Mouse (Mus musculus) hindbrain, postnatal 0 days (tissue): ENCODE results near the gene Ppp2r2c. TPM values are rescaled to one million over a fixed set of nuclear protein-coding genes. Genes with fewer than 3 reads are reported as not detected.

Source experiments
- ATAC-seq: fragments of 200-750 bp; cut with Nextera tagmentation; 2 replicates; pipeline ENCODE4 v1.8.0; 2017; ENCODE audit warnings: mild to moderate bottlenecking, moderate TSS enrichment, moderate library complexity
- DNase-seq: peaks from one replicate; pipeline ENCODE4 v3.0.0-alpha.2; 2015; ENCODE audit warnings: low spot score
- H3K27ac ChIP-seq: fragments of 300-500 bp; sonication (generic); 2 replicates; pipeline ENCODE4 v1.5.1; 2014; ENCODE audit warnings: mild to moderate bottlenecking
- H3K27me3 ChIP-seq: fragments of 300-500 bp; sonication (generic); 2 replicates; pipeline ENCODE4 v1.6.1; 2014; ENCODE audit warnings: low read length, mixed read lengths; ENCODE audit not compliant: insufficient read depth
- H3K36me3 ChIP-seq: fragments of 300-500 bp; sonication (generic); 2 replicates; pipeline ENCODE4 v1.6.1; 2014; ENCODE audit warnings: low read length, mixed read lengths; ENCODE audit not compliant: insufficient read depth
- H3K4me1 ChIP-seq: fragments of 300-500 bp; sonication (generic); 2 replicates; pipeline ENCODE4 v1.6.1; 2014; ENCODE audit warnings: antibody characterized with exemption, low read length, mixed read lengths; ENCODE audit not compliant: insufficient read depth
- H3K4me2 ChIP-seq: fragments of 300-500 bp; sonication (generic); 2 replicates; pipeline ENCODE4 v1.6.1; 2014; ENCODE audit warnings: low read depth, mild to moderate bottlenecking, low read length, moderate library complexity, mixed read lengths
- H3K4me3 ChIP-seq: fragments of 300-500 bp; sonication (generic); 2 replicates; pipeline ENCODE4 v1.5.1; 2014; ENCODE audit warnings: low read length
- H3K9ac ChIP-seq: fragments of 300-500 bp; sonication (generic); replicated peaks from 2 replicates; pipeline ENCODE4 v1.6.1; 2014; ENCODE audit warnings: mild to moderate bottlenecking, low read length, moderate library complexity, mixed read lengths
- H3K9me3 ChIP-seq: fragments of 300-500 bp; sonication (generic); 2 replicates; pipeline ENCODE4 v1.6.1; 2016; ENCODE audit warnings: low read length, mixed read lengths
- CTCF ChIP-seq: IDR thresholded peaks from 2 replicates; pipeline ENCODE4 v1.5.1; 2016; ENCODE audit warnings: antibody characterized with exemption, control low read depth, low read depth
- WGBS: fragments of 180-500 bp; shearing (Covaris S2); extraction: QIAGEN DNeasy Blood & Tissue Kit; methylation state at CpG from one replicate; pipeline ENCODE4 v1.1.7; 2014; 5-methylcytosine and 5-hydroxymethylcytosine counted together
- polyA plus RNA-seq: library from polyadenylated mRNA; unstranded; fragments of >200 nt; fragmentation: Nextera tagmentation; extraction: Ambion mirVana; gene quantifications from 2 replicates; pipeline ENCODE4 v1.2.1, GENCODE M21; 2015
- total RNA-seq: library from RNA; depleted of rRNA; stranded (reverse); fragments of >200 nt; gene quantifications from 2 replicates; pipeline ENCODE4 v1.2.3, GENCODE M21; 2014

Ppp2r2c gene
- total and polyA plus RNA-seq, 2 experiments from 2014 or later = 103 to 263 TPM

GRCm38 (mm10) chr5:36909545-36909944 is 41.2 kb downstream of the Ppp2r2c start:
- no peak overlapping the region for H3K27ac ChIP-seq
- H3K4me2 ChIP-seq = no peak overlapping the region
- ATAC-seq = no peak
- no peaks in the 10 kb centered on the region for H3K9me3 ChIP-seq
- DNase-seq = no peak
- no peaks in the 10 kb centered on the region for H3K27me3 ChIP-seq
- WGBS = 85% methylated on average over 21 of the region's 21 CpGs
- H3K9ac ChIP-seq = no peak overlapping the region
- TF ChIP-seq CTCF = no peak
- no peaks in the 10 kb centered on the region for H3K36me3 ChIP-seq
- H3K4me1 ChIP-seq = peaks cover 24% of the 10 kb centered on the region
- no peak overlapping the region for H3K4me3 ChIP-seq

- peak; percentile 74 for ATAC-seq
- peak overlapping the region; percentile 54 for H3K27ac ChIP-seq
- 23% methylated on average over 7 of the region's 7 CpGs for WGBS
- TF ChIP-seq CTCF = peak; percentile 40
- H3K27me3 ChIP-seq = no peaks in the 10 kb centered on the region
- no peak overlapping the region for H3K4me3 ChIP-seq
- DNase-seq = peak; percentile 63
- H3K4me1 ChIP-seq = peaks cover 23% of the 10 kb centered on the region
- no peaks in the 10 kb centered on the region for H3K36me3 ChIP-seq
- no peak overlapping the region for H3K9ac ChIP-seq
- H3K4me2 ChIP-seq = no peak overlapping the region
- no peaks in the 10 kb centered on the region for H3K9me3 ChIP-seq
These were observed 42.7 kb downstream of the Ppp2r2c start for GRCm38 (mm10) chr5:36910980-36911379.

GRCm38 (mm10) chr5:36911759-36912352 is 43.5 kb downstream of the Ppp2r2c start:
- Histone ChIP-seq H3K36me3 (no peaks in the 10 kb centered on the region), H3K4me2 (no peak overlapping the region), H3K9ac (no peak overlapping the region), H3K4me1 (peaks cover 23% of the 10 kb centered on the region), H3K4me3 (no peak overlapping the region), H3K27me3 (no peaks in the 10 kb centered on the region), H3K9me3 (no peaks in the 10 kb centered on the region), H3K27ac (0 out of 2 replicates have a peak overlapping the region, but pooled peaks have one; percentile 36)
- no peak for TF ChIP-seq CTCF
- WGBS = 75% methylated on average over 11 of the region's 11 CpGs
- DNase-seq = no peak
- ATAC-seq = no peak

GRCm38 (mm10) chr5:36912602-36913310 is 44.4 kb downstream of the Ppp2r2c start:
- ATAC-seq = no peak
- no peaks in the 10 kb centered on the region for H3K27me3 ChIP-seq
- H3K9me3 ChIP-seq = no peaks in the 10 kb centered on the region
- H3K36me3 ChIP-seq = no peaks in the 10 kb centered on the region
- peak overlapping the region; percentile 12; the same call in 1 of the 2 replicates for H3K27ac ChIP-seq
- no peak for TF ChIP-seq CTCF
- no peak overlapping the region for H3K9ac ChIP-seq
- H3K4me2 ChIP-seq = no peak overlapping the region
- H3K4me3 ChIP-seq = no peak overlapping the region
- peaks cover 20% of the 10 kb centered on the region for H3K4me1 ChIP-seq
- DNase-seq = no peak
- WGBS = 51% methylated on average over 14 of the region's 14 CpGs

GRCm38 (mm10) chr5:36915256-36915655 is 46.9 kb downstream of the Ppp2r2c start:
- Histone ChIP-seq H3K36me3 (no peaks in the 10 kb centered on the region), H3K27me3 (no peaks in the 10 kb centered on the region), H3K9ac (no peak overlapping the region), H3K4me2 (no peak overlapping the region), H3K9me3 (no peaks in the 10 kb centered on the region), H3K4me3 (no peak overlapping the region), H3K4me1 (peaks cover 27% of the 10 kb centered on the region), H3K27ac (peak overlapping the region; percentile 67; the same call in 1 of the 2 replicates)
- no peak for TF ChIP-seq CTCF
- DNase-seq (peak; percentile 71), ATAC-seq (peak; percentile 66)
- 42% methylated on average over 3 of the region's 3 CpGs for WGBS

- DNase-seq = peak; percentile 64
- Histone ChIP-seq H3K4me3 (no peak overlapping the region), H3K27ac (peak overlapping the region; percentile 67), H3K36me3 (no peaks in the 10 kb centered on the region), H3K4me2 (no peak overlapping the region), H3K9me3 (no peaks in the 10 kb centered on the region), H3K27me3 (no peaks in the 10 kb centered on the region), H3K9ac (no peak overlapping the region), H3K4me1 (peaks cover 16% of the 10 kb centered on the region)
- ATAC-seq = peak; percentile 40
- TF ChIP-seq CTCF = no peak
- WGBS = 70% methylated on average over 4 of the region's 4 CpGs
These were observed 48.3 kb downstream of the Ppp2r2c start for GRCm38 (mm10) chr5:36916581-36916980.

- Histone ChIP-seq H3K36me3 (no peaks in the 10 kb centered on the region), H3K4me1 (peaks cover 13% of the 10 kb centered on the region), H3K9ac (no peak overlapping the region), H3K4me2 (no peak overlapping the region), H3K27ac (peak overlapping the region; percentile 67; the same call in 1 of the 2 replicates), H3K27me3 (no peaks in the 10 kb centered on the region), H3K9me3 (no peaks in the 10 kb centered on the region), H3K4me3 (no peak overlapping the region)
- WGBS = 75% methylated on average over 4 of the region's 4 CpGs
- ATAC-seq = no peak
- no peak for DNase-seq
- no peak; the same call in 1 of the 2 replicates for TF ChIP-seq CTCF
These were observed 48.9 kb downstream of the Ppp2r2c start for GRCm38 (mm10) chr5:36917245-36917644.
